In genomic region chr8:47082201-47083027, GRCm38 (mm10) we compare ENCODE assay signal across 9 mouse cellular contexts.
DNase-seq lines count a peak whose midpoint lies in the region; ATAC-seq lines count a peak whose summit lies in the region.
"Had no signal": no experiment of that assay in that cellular context is flagged by ENCODE, and none has a peak within 500 bp of the region (broad histone marks: within the 10 kb centered on the region; RNA-seq: fewer than 3 reads in every experiment).

No protein-coding gene starts in this region.

- H3K9ac ChIP-seq in liver, embryonic 11.5 days (ENCODE audit: low read depth, low read length): no peak overlapping the region

- H3K4me3 ChIP-seq in brown adipose tissue, adult 24 weeks (ENCODE audit: insufficient read depth, low read depth, low read length): peak overlapping the region; percentile 43
- H3K4me3 ChIP-seq in liver, embryonic 11.5 days (ENCODE audit: low read depth, low read length): no peak overlapping the region
- H3K4me3 ChIP-seq: erythroblast, embryonic 14.5 days had no signal

- no peaks in the 10 kb centered on the region for H3K27me3 ChIP-seq in liver, embryonic 11.5 days (replicated peaks; ENCODE audit: control insufficient read depth, insufficient read depth, low read length)

- intact Hi-C loops in heart, postnatal 25 days (cut with DNase I): no loop called here

- ATAC-seq in liver, embryonic 11.5 days (replicated peaks; ENCODE audit: low FRiP score): no peak

- H3K36me3 ChIP-seq in liver, embryonic 11.5 days (ENCODE audit: control insufficient read depth, insufficient read depth, low read length): no peaks in the 10 kb centered on the region

- H3K9me3 ChIP-seq in liver, embryonic 11.5 days (ENCODE audit: control insufficient read depth, low read length): no peaks in the 10 kb centered on the region

- H3K4me2 ChIP-seq in liver, embryonic 11.5 days: no peak overlapping the region

- H3K4me1 ChIP-seq in brown adipose tissue, adult 24 weeks (ENCODE audit: control insufficient read depth, insufficient read depth, insufficient read length, low read length): peaks cover 3% of the 10 kb centered on the region; the same call in 1 of the 2 replicates
- H3K4me1 ChIP-seq in liver, embryonic 11.5 days (replicated peaks; ENCODE audit: control insufficient read depth, insufficient read depth, low read length): no peaks in the 10 kb centered on the region

- DNase-seq in heart, postnatal 4 days: peak; percentile 10
- DNase-seq in heart, postnatal 25 days (ENCODE audit: low spot score): no peak
- DNase-seq in 3T3-L1 (ENCODE audit: low read depth, low spot score): peak; percentile 71
- DNase-seq in layer of hippocampus, postnatal 25 days (ENCODE audit: extremely low spot score in 1 of 2, low spot score in 1 of 2): peak; percentile 7 to 8
- DNase-seq in thymus, adult 18-20 months: no peak
- no peak for DNase-seq in retina, embryonic 14.5 days (ENCODE audit: low spot score)
- DNase-seq in liver, embryonic 11.5 days (ENCODE audit: low spot score): no peak

- H3K27ac ChIP-seq in brown adipose tissue, adult 24 weeks (replicated peaks; ENCODE audit: low read depth, low read length): no peak overlapping the region
- H3K27ac ChIP-seq in liver, embryonic 11.5 days (ENCODE audit: low read depth, low read length): no peak overlapping the region

- 81% methylated on average over 22 of the region's 22 CpGs for WGBS in liver, embryonic 11.5 days

Comparison
In these comparisons a context has a peak if more than half of its experiments do, and no peak if none do; other contexts are left out.
1. DNase-seq: peak in heart, postnatal 4 days (single experiment), 3T3-L1 (single experiment) and layer of hippocampus, postnatal 25 days (2 of 2); none in heart, postnatal 25 days (single experiment), thymus, adult 18-20 months (0 of 2), retina, embryonic 14.5 days (single experiment) and liver, embryonic 11.5 days (single experiment).